Mouse (Mus musculus): Measurements from ENCODE around the gene Pi16. TPM values are rescaled to one million over a fixed set of nuclear protein-coding genes. Genes with fewer than 3 reads are reported as not detected.

The Pi16 gene
- total RNA-seq, 1 experiment from 2014 or later = 151 TPM

GRCm38 (mm10) chr17:29302149-29302548 lies 15.3 kb upstream of the Pi16 start:
- ATAC-seq (ENCODE audit: extremely low read depth, insufficient number of reproducible peaks, low FRiP score, poor library complexity, severe bottlenecking) = no peak

- ATAC-seq (ENCODE audit: extremely low read depth, insufficient number of reproducible peaks, low FRiP score, poor library complexity, severe bottlenecking) = peak; percentile 50; the same call in 1 of the 2 replicates
These were observed 14.4 kb upstream of the Pi16 start for GRCm38 (mm10) chr17:29303087-29303486.

GRCm38 (mm10) chr17:29303856-29304255 lies 13.6 kb upstream of the Pi16 start:
- no peak for ATAC-seq (ENCODE audit: extremely low read depth, insufficient number of reproducible peaks, low FRiP score, poor library complexity, severe bottlenecking)

GRCm38 (mm10) chr17:29304376-29305057 lies 13.0 kb upstream of the Pi16 start:
- ATAC-seq (ENCODE audit: extremely low read depth, insufficient number of reproducible peaks, low FRiP score, poor library complexity, severe bottlenecking) = peak; percentile 36; the same call in 1 of the 2 replicates

GRCm38 (mm10) chr17:29305058-29305806 lies 12.2 kb upstream of the Pi16 start:
- ATAC-seq (ENCODE audit: extremely low read depth, insufficient number of reproducible peaks, low FRiP score, poor library complexity, severe bottlenecking) = no peak

GRCm38 (mm10) chr17:29305871-29306270 lies 11.6 kb upstream of the Pi16 start:
- 0 out of 2 replicates have a peak, but pooled peaks have one; percentile 14 for ATAC-seq (ENCODE audit: extremely low read depth, insufficient number of reproducible peaks, low FRiP score, poor library complexity, severe bottlenecking)

GRCm38 (mm10) chr17:29310056-29310623 lies 7.3 kb upstream of the Pi16 start:
- ATAC-seq (ENCODE audit: extremely low read depth, insufficient number of reproducible peaks, low FRiP score, poor library complexity, severe bottlenecking) = no peak

GRCm38 (mm10) chr17:29311602-29312001 lies 5.9 kb upstream of the Pi16 start:
- ATAC-seq (ENCODE audit: extremely low read depth, insufficient number of reproducible peaks, low FRiP score, poor library complexity, severe bottlenecking) = no peak

- no peak for ATAC-seq (ENCODE audit: extremely low read depth, insufficient number of reproducible peaks, low FRiP score, poor library complexity, severe bottlenecking)
These were observed 5.4 kb upstream of the Pi16 start for GRCm38 (mm10) chr17:29312082-29312481.

- no peak for ATAC-seq (ENCODE audit: extremely low read depth, insufficient number of reproducible peaks, low FRiP score, poor library complexity, severe bottlenecking)
These were observed 4.2 kb upstream of the Pi16 start for GRCm38 (mm10) chr17:29313300-29313699.

GRCm38 (mm10) chr17:29315672-29316465 lies 1.6 kb upstream of the Pi16 start:
- no peak for ATAC-seq (ENCODE audit: extremely low read depth, insufficient number of reproducible peaks, low FRiP score, poor library complexity, severe bottlenecking)

- ATAC-seq (ENCODE audit: extremely low read depth, insufficient number of reproducible peaks, low FRiP score, poor library complexity, severe bottlenecking) = no peak
These were observed 589 bp upstream of the Pi16 start for GRCm38 (mm10) chr17:29316891-29317290.

- ATAC-seq (ENCODE audit: extremely low read depth, insufficient number of reproducible peaks, low FRiP score, poor library complexity, severe bottlenecking) = peak; percentile 83
These were observed 1.3 kb downstream of the Pi16 start for GRCm38 (mm10) chr17:29318731-29319250.

- no peak for ATAC-seq (ENCODE audit: extremely low read depth, insufficient number of reproducible peaks, low FRiP score, poor library complexity, severe bottlenecking)
These were observed 2.0 kb downstream of the Pi16 start for GRCm38 (mm10) chr17:29319476-29319875.

- ATAC-seq (ENCODE audit: extremely low read depth, insufficient number of reproducible peaks, low FRiP score, poor library complexity, severe bottlenecking) = no peak
These were observed 2.6 kb downstream of the Pi16 start for GRCm38 (mm10) chr17:29319881-29320639.

- no peak for ATAC-seq (ENCODE audit: extremely low read depth, insufficient number of reproducible peaks, low FRiP score, poor library complexity, severe bottlenecking)
These were observed 4.5 kb downstream of the Pi16 start for GRCm38 (mm10) chr17:29321765-29322602.

- no peak for ATAC-seq (ENCODE audit: extremely low read depth, insufficient number of reproducible peaks, low FRiP score, poor library complexity, severe bottlenecking)
These were observed 5.1 kb downstream of the Pi16 start for GRCm38 (mm10) chr17:29322603-29322962.

- ATAC-seq (ENCODE audit: extremely low read depth, insufficient number of reproducible peaks, low FRiP score, poor library complexity, severe bottlenecking) = no peak
These were observed 6.1 kb downstream of the Pi16 start for GRCm38 (mm10) chr17:29323625-29324024.
